Mouse (Mus musculus) mouse embryonic stem cell (cell line): ENCODE measurements around the gene Camsap2.

Experiments used
- in situ Hi-C, 2 experiments: fragments of 300-500 bp; cut with MboI; formaldehyde crosslinking; loops; 1 replicate in 1 of 2; 3 replicates in 1 of 2; pipeline ENCODE4 v1.14.3; 2019 to 2020; ENCODE audit warnings: low sequenced_read_pairs in 2 of 2, low pct_unique_long_range_greater_than_20kb in 1 of 2, mixed read lengths in 1 of 2; ENCODE audit not compliant: unreplicated experiment in 1 of 2

Gene Camsap2

DNA sequence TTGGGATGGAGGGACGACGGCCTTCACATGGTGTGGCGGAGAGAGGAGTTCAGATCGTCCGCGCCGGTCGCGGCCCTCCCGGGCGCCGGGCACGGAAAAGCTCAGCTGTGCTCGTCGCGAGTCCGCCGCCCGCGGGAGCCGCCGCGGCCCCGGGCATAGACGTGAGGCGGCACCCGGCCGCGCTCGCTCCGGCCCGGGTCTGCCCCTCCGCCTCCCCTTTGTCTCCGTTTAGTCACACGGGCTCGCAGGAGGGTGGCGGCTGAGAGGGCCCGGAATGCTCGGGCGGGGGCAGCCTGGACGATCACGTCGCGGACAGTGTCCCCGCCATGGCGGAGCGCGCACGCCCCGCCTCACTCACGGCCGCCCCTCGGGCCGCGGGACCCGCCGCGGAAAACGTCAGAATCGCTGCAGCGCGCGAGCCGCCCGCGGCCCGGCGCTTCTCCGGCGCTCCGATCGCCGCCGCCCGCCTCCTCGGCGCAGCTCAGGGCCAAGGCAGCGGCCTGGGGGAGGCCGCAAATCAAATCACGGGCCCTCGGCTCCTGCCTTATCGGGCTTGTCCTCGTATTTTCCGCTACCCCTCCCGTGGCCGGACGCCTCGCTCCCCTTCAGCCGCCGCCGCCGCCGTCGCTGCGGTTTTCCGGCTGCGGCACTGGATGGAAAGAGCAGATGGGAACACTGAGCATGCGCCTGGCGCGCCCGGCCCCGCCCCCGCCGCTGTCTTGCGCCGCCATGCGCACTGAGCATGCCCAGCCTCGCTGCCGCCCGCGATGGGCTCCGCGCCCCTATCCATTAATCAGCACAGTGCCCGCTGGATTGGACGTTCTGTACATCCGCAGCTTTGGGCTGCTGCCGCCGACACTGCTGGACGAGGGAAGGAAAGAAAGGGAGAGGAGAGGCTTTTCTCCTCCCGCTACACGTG is at the start of gene Camsap2:
Gene Camsap2 (minus strand): TSS at position 651 of the 919 bp plus-strand sequence.
- in situ Hi-C loops = no loop called here

DNA sequence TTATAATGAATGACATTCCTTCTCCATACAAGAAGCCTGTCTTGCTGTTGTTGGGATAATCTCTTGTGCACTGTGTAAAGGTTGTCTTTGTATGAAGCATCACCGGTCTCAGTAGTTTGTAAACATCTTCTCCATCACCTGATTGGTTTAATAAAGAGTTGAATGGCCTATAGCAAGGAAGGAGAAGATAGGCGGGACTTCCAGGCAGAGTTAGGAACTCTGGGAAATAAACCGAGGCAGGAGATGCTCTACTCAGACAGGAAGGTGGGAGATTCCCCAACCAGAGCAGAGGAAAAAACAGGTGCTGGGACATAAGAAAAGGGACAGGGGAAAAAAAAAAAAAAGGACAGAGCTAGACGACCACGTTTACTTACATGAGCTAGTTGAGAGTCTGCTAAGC is 49.2 kb upstream of the Camsap2 start:
- in situ Hi-C loops = no loop called here

DNA sequence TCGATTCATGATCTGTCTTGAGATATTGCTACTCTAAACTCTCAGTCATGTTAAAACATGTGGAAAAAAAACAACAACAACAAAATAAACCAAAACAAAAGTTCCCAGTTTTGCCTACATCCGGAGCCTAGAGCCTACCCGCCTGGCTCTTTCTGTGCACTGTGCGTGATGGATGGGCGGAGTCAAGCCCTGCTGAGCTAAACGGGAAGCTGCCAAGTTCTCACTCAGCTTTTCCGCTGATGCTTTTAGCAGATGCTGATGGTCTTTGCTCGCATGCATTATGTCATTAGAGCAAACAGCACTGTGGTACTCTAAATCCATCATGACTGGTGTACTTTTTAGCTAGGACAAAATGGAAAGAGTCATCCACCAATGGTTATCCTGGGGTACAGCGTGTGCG is 48.6 kb upstream of the Camsap2 start:
- in situ Hi-C loops = no loop called here

DNA sequence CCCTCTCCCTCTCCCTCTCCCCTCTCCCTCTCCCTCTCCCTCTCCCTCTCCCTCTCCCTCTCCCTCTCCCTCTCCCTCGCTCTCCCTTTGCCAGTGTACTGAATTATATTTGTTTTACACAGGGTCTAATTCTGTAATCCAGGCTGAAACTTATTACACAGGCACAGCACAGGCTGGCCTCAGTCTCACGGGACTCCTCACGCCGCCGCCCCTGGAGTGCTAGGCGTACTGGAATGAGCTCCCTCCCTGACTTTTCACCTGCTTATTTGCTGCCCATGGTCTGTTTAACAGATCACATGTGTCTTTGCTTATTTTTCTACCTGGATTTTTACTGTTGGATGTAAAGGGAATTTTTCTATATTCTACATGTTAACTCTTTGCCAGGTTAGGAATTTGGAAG is 41.0 kb upstream of the Camsap2 start:
- in situ Hi-C loops = no loop called here

DNA sequence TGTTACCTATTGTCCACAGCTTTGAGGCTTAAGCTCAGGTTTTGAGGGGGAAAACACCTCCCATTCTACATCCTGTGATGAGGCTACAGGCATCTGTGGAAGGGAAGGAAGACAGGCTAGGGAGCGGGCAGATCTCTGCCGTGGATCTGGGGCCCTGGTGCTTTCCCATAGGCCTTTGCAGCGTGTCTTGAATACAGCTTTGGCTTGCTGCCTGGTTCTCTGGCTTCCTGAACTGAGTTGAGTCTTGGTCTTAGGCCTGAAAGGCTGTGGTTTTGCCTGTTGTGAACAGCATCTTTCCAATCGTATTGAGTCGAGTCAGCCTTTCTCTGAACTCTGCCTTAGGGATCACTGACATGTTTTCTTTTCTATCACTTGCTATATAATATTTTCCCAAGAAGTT is 35.7 kb upstream of the Camsap2 start:
- in situ Hi-C loops = no loop called here

DNA sequence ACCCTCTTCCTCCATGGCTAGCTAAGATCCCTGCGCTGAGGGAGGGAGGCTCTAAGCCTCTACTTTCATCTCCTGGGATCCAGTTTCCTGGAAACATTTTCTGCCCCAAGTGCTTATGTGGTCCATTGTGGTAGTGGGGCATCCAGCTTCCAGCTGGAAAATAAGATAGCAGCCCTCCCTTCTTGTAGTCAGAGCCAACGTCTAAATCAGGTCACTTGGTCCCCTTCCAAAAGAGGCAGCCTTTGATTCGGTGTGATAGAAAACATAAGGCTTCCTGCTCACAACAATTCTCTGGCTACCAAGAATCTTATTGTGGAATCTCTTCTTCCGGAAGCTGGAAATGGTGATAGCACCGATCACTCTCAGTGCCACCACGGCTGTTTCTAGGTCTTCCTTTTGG is 35.3 kb upstream of the Camsap2 start:
- in situ Hi-C loops = no loop called here

DNA sequence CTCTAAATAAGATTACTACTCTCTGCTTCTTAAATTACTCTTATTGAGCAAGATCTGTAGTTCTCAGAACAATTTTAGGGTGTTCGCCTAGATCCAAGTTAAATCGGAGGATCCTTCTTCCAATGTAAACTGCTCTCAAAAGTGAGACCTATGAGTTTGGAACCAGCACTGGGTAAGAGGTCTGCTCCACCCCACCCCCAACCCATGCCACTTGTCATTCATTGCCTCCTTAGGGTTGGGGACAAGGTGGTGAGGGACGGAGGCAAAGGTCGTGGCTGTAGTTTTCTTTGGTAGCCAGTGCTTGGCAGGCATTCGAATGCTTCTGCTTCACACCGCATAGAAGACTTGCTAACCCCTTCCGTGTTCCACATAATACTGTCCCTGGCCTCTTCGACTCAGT is 34.7 kb upstream of the Camsap2 start:
- in situ Hi-C loops = no loop called here

DNA sequence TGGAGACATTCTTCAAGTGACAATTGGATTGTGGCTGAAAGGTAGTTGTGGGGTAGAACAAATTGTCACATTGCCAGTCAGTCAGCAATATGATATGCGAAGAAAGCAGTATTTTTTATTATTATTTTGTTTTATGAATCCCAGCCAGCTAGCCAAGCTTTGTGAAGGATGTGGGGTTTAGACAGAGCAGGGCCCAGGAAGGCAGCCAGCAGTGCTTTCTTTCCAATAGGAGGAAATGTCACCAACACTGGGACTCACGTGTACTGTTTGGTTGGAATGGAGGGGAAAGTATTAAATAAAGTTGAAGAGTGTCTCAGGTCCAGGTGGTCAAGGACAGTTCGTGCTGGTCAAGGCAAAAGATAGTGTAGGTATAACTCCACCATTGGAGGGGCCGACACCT is 34.3 kb upstream of the Camsap2 start:
- in situ Hi-C loops = no loop called here

DNA sequence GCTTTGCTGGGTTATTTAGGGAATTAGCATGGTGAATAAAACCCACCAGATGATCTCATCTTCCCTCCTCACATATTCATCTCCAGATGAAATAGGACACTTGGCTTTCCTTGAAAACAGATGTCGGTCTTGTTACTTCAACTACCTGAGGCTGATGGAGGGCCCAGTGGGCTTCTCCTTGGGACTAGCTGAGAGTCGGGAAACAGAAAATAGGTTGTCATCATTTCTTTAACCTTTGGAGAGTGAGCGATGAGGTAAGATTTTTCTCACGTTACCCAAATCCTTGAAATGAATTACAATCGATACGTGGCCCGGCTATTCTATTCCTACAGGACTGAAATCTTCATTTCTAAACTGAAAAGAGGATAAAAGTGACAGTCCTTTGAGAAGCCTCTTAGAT is 33.4 kb upstream of the Camsap2 start:
- in situ Hi-C loops = no loop called here

DNA sequence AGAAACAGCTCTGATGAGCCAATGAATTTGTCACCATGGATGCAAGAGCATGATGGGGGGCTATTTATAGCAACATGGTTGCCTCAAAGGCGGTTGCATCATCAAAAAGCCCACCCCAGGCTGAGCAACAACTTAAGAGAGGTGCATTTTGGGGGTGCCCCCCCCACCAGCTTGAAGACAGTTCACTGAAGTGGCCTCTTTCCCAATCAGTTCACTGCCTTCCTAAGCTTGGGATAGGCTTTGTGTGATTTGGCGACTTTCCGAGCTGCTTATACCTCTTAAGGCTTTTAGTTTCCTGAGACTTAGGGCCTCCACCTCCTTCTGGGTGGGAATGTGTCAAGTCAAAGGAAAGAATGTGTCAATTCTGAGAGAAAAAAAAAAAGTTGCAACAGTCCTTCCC is 20.1 kb upstream of the Camsap2 start:
- in situ Hi-C loops = no loop called here

DNA sequence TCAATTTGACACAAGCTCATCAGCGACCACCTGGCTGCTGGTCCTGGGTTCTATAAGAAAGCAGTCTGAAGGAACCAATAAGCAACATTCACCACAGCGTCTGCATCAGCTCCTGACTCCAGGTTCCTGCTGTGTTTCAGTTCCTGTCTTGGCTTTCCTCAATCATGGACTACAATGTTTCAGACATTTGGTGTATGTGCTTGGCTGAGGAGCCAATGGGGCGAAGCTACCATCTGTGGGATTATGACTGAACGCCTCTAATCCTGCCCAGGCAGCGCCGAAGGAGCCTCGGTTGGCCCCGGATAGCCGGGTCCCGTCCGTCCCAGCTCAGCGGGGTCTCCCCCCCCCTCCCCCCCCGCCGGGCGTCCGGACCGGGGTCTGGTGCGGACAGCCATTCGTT is 18.8 kb upstream of the Camsap2 start:
- in situ Hi-C loops = no loop called here

DNA sequence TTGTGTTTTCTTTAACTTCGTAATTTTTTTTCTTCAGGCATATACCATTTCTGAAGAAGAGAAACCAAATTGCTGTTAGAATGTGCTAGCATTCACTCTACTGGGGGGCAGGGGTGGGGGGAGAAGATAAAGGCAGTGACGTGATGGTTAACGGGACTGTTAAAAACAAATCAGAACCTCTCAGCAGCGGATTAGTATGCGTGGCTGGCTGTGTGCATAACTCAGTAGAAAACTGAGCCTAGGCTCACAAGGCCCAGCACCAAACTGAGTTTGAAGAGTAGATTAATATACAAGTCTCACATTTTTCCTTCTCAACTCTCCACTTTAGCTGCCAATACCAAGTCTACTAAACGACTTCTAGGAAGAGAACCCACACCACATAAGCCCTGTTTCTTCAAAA is 17.1 kb upstream of the Camsap2 start:
- in situ Hi-C loops = no loop called here

DNA sequence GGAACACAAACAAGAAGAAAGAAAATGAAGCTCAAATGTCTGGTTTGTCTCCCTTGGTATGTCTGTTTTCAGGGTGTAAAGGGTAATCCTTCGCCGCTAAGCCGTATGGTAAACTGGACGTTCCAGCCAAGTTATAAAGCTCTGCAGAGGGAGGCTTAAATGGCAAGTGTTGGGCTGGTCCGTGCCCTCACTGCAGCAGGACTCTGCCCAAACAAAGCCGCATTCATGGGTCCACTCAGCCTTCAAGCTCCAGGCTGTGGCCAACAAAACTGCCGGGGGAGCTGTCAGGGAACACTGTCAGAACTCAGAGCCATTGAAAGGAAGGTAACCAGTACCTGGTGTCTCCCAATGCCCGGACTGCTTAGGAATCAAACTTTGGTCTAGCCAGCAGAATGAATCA is 16.7 kb upstream of the Camsap2 start:
- in situ Hi-C loops = no loop called here

DNA sequence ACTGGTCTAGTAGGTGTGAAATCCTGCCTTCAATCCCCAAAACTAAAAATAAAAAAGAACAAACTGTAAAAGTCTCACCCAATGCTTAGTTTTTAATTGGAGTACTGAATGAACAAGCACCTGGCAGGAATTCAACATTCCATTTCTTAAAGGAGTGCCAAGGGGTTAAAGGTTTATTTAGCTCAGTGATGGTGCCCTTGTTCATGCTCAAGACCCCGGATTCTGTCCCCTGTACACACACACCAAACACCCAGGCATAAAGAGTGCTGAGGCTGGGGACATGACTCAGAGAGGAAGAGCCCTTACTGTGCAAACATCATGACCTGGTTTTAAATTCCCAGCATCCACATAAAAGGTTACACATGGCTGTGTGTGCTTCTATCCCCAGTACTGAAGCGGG is 15.5 kb upstream of the Camsap2 start:
- in situ Hi-C loops = no loop called here

DNA sequence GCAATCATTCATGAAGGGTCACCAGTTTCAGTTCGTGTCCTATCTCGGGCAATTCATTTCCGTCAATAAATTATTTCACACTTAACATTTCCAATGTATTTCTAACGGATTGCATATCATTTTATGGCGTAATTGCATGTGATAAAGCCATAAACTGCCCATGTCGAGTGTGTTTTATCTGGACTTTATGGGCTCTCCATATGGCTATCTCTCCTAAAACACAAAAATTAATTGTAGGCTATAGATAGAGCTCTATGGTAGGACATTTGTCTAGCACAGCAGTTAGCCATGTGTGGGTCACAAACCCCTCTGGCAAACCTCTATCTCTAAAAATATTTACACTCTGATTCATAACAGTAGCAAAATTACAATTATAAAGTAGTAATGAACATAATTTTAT is 15.0 kb upstream of the Camsap2 start:
- in situ Hi-C loops = no loop called here

DNA sequence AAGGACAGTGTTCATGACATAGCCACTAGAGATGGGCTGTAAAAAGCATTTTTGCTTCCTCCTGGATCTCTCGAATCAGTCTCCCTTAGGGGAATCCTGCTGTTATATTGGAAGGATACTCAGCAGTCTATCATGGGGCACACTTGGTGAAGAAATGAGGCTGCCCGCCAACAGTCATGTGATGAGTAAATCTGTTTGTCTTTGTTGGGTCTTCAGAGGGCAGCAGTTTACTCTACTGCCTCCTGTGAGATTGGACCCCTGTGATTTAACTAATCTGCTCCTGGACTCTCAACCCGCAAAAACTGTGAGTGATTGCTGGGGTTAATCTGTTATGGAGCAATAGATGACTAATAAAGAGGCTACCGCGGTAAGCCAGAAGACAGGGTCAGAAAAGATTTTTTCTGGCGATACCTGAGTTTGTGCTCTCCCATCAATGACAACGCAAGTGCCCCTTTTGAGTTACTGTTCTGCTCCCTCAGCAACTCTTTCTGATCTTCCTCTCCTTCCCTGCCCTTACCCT is 13.0 kb upstream of the Camsap2 start:
- in situ Hi-C loops = no loop called here

DNA sequence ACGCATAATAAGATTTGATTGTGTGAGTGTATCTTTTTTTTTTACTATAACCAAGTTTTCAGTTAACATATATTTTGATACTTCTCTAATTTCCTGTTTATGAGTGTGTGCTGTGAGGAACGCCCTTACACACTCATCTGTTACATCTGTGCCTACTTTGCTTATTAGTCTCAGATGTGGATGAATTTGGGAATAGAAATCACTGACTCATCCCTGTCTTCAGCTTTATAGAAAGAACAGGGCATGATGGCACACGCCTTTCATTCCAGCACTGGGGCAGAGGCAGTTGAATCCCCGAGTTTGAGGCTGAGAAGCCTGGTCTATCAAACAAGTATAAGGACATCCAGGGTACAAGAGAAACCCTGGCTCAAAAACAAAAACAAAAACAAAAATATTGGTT is 9.7 kb upstream of the Camsap2 start:
- in situ Hi-C loops = no loop called here

DNA sequence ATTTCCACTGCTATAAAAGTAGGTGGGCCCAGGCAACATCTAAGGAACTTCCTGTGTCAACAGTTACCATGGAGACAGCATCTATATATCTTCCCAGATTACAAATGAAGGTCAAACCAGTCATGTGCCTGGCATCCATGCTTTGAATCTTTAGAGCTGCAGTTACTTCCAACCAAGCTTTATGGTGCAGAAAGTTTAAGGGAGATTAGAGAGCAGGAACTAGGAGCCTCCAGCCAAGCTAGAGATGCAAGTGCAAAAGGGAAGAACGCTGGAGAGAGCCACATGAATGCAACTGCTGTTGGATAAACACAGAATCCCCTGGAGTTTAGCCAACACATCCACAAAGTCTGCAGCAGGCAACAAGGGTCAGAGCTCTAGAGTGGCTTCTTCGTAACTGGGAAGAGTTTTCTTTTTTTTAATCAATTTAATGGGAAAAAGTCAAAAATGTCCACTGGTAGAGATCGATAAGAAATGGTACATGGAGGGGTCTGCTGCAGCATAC is 4.8 kb upstream of the Camsap2 start:
- in situ Hi-C loops = no loop called here

DNA sequence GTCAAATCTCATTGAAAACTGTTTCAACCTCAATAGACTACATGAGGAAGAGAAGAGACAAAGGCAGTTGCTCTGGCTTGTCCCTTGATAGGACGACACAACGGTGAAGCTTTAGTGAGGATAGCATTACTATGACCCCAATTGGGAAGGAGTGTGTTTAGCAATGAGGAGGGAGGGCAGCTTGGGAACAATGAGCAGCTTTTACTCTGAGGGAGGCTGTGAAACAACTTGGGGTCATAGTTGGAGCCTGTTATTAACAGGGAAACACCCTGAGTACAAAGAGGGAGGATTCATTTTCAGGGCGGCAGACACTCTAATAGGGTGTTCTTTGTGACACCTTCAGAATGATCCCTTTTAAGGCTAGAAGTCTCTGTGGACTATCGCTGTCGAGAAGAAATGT is 2.2 kb upstream of the Camsap2 start:
- in situ Hi-C loops = no loop called here

DNA sequence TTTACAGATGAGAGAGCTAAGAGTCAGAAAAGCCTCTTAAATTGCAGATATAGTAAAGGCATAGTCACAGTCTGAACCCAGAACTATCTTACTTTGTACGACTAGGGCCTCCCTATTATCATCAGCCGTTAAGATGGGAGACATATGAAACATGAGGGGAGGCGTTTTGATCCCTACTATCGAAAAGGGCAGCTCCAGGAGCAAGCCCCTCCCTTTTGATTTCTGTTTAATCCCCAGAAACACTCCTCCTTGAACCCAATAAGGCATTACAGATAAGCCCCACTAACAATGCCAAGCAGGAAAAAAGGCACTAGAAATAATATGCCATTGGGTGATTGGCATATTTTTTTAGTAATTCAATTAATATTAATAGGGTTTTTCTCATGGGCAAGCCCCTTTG is 1.2 kb upstream of the Camsap2 start:
- in situ Hi-C loops = no loop called here
